Mouse (Mus musculus): Measurements from ENCODE around the gene Ncbp1. TPM values are rescaled to one million over a fixed set of nuclear protein-coding genes. Genes with fewer than 3 reads are reported as not detected.

The Ncbp1 gene
- 61.0 TPM for polyA plus RNA-seq (2015; fragmentation: Illumina TruSeq; extraction: RNeasy Lipid Tissue Mini Kit (QIAGEN cat#74804); ENCODE audit: insufficient read depth, low replicate concordance)

GRCm38 (mm10) chr4:46138287-46139222 is at the start of gene Ncbp1, which contains the start of gene Tstd2:
Ncbp1 (plus strand) TSS chr4:46138613.
Tstd2 (minus strand) TSS chr4:46138694.

GRCm38 (mm10) chr4:46195781-46196487 is 57.5 kb downstream of the Ncbp1 start, which contains the start of gene Xpa:
Xpa (minus strand) TSS chr4:46196311.

Other genes starting within 250 kb of the Ncbp1 start
- 0.41 TPM for gene Ccdc180, start 248.3 kb upstream of the Ncbp1 start, polyA plus RNA-seq (2015; fragmentation: Illumina TruSeq; extraction: RNeasy Lipid Tissue Mini Kit (QIAGEN cat#74804); ENCODE audit: insufficient read depth, low replicate concordance)
- gene Tdrd7, start 173.3 kb upstream of the Ncbp1 start, polyA plus RNA-seq (2015; fragmentation: Illumina TruSeq; extraction: RNeasy Lipid Tissue Mini Kit (QIAGEN cat#74804); ENCODE audit: insufficient read depth, low replicate concordance), result 36.4 TPM
- 5.1 TPM for gene Tmod1, start 99.7 kb upstream of the Ncbp1 start, polyA plus RNA-seq (2015; fragmentation: Illumina TruSeq; extraction: RNeasy Lipid Tissue Mini Kit (QIAGEN cat#74804); ENCODE audit: insufficient read depth, low replicate concordance)
- 34.3 TPM for gene Tstd2, start 81 bp downstream of the Ncbp1 start, polyA plus RNA-seq (2015; fragmentation: Illumina TruSeq; extraction: RNeasy Lipid Tissue Mini Kit (QIAGEN cat#74804); ENCODE audit: insufficient read depth, low replicate concordance)
- 43.4 TPM for gene Xpa, start 57.7 kb downstream of the Ncbp1 start, polyA plus RNA-seq (2015; fragmentation: Illumina TruSeq; extraction: RNeasy Lipid Tissue Mini Kit (QIAGEN cat#74804); ENCODE audit: insufficient read depth, low replicate concordance)
- gene Foxe1, start 205.0 kb downstream of the Ncbp1 start, polyA plus RNA-seq (2015; fragmentation: Illumina TruSeq; extraction: RNeasy Lipid Tissue Mini Kit (QIAGEN cat#74804); ENCODE audit: insufficient read depth, low replicate concordance), result not detected

All from spleen, adult 10 weeks (tissue).